Mouse (Mus musculus): ENCODE results near the gene Myzap.
"Not testable (repeated sequence)": the region's sequence is repeated elsewhere in the genome, so short reads cannot be mapped to it uniquely, and the experiment has no call there.

Gene Myzap

DNA sequence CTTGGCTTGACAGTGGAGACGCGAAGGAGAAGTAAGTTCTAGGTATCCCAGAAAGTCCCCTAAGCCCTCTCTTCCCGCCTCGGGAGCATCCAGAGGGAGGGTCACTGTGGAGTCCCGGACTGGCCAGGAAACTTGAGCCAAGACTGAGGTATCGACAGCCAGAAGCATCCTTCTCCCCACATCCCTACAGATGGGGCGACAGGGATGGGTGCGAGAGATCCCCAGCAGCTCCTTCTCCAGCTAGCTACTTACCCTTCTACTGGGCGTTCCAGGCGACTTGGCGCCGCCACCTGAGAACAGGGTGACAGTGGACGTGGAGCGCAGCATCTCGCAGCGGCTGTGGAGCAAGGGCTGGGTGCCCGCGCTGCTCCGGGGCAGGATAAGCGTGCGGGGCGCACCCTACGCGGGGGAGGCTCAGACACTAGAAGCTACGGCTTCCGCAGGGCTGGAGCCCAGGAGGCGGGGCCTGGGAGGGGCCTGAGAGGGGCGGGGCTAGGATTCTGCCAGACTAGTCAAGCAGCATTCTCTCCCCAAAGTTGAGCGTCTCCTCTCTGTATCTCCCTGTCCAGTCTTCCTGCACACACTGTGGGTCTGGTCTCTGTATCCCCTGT lies at the start of gene Myzap:
TSS of gene Myzap (minus strand) at position 423 of the 611 bp plus-strand sequence.
- DNase-seq (ENCODE audit: low spot score in 2 of 2), result peak; percentile 59 to 80

DNA sequence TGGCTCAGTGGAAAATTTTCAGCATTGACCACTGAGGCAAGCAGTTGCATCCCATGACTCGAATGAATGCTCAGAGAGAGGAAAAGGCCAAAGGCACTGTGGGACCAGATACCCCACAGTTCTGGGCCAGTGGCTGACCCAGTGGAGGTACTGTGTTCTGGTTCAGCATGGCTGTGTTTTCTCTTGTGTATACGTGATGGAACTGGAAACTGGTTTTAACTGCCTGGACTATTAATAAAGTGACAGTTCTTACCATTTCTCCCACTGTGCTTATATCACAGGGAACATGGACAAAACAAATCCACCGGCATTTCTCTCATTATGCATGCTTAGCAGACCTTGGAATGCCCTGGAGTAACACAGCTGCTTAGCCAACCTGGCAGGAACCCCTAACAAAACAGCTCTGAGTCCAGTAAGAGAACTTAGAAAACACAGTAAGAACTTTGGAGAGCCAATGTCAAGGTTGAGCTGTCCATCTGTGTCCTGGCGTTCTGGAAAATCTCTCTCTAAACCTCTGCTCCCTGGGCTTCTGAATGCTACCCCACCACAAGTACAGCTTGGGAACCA lies 48.3 kb upstream of the Myzap start:
- no peak for DNase-seq (ENCODE audit: low spot score in 2 of 2)

DNA sequence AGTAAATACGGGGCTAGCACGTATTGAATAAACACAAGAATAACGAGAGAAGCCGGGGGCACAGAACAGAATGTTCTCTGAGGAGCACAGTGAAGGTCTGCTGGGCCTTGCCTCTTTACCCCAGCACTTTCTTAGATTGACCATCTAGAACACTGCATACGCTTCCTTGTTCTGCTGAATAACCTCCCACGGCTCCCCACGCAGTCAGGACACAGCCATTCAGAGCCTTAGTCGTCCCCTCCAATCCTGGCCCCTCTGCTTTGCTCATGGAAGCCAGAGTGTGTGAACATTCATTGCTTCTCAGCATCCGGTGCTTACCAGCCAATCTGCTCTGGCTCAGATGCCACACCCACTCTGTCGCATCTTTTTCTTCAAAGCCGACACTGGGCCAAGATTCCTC lies 46.0 kb upstream of the Myzap start:
- no peak for DNase-seq (ENCODE audit: low spot score in 2 of 2)

DNA sequence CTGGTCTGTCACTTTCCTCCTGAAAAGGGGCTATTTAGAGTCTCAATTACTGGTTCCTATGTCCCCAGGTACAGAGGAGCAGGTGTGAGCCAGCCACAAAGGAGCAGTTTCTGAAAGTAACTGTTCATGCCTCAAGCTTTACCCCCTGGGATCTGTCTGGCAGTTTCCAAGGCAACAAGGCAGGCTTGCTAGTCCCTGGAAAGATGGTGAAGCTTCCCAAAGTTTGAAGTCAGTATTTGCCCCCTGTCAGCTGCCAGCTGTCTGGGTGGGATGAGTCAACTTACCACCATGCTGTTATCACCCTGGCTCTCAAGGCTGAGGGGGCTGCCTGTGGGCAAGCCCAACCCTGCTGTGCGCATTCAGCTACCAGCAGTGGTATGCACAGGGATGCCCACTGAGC lies 44.7 kb upstream of the Myzap start:
- no peak for DNase-seq (ENCODE audit: low spot score in 2 of 2)

DNA sequence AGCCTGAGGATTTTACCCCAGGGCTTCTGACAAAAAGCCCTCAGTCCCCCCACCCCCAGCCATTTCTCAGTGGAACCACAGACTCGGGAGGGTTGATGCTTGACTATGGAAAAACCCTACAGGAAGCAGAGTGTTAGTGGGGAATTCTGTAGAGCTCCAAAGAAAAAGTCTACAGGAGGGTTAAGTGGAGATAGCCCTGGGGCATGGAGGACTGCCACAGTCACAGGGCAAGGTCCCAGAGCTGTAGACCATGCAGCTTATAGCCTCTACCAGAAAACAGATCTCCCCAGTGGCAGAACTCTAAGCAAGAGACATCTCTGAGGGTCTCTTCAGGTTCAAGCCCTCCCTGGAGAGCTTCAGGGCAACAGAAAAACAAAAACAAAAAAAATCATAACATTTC lies 43.5 kb upstream of the Myzap start:
- no peak for DNase-seq (ENCODE audit: low spot score in 2 of 2)

DNA sequence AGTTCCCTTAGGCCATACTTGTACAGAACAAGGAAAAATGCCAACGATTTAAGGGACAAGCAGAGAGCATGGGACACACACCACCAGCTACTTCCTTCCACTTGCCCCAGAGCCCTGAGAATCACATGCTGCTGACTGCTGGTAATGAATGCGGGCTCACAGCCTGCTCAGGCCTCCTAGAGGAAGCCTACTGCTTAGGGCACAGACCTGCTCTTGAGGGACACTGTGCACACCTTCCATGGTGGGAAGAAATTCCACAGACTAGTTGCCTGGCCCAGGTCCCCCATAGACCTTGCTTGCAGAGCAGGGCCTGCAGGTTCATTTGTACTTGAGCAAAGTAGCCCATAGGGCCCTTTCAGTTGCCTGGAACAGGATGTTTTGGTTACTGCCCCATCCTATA lies 42.8 kb upstream of the Myzap start:
- DNase-seq (ENCODE audit: low spot score in 2 of 2), result no peak

DNA sequence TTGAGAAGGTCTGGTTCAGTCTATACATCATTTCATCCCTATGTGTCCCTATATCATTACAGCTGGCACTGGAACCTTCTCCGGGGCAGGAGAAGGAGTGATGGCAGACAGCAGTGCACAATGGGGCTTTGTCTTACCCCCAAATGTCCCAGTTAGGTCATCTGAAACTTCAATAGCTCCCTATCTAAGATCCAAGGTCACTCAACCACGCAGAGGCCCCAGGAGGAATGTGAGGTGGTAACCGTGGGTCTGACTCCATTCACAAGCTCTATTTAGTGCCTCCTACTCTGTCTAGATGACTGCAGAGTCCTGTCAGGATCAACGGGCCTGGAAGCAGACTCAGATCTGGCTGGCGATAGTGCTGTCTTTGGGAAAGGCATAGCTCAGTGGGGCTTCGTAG lies 36.8 kb upstream of the Myzap start:
- no peak for DNase-seq (ENCODE audit: low spot score in 2 of 2)

DNA sequence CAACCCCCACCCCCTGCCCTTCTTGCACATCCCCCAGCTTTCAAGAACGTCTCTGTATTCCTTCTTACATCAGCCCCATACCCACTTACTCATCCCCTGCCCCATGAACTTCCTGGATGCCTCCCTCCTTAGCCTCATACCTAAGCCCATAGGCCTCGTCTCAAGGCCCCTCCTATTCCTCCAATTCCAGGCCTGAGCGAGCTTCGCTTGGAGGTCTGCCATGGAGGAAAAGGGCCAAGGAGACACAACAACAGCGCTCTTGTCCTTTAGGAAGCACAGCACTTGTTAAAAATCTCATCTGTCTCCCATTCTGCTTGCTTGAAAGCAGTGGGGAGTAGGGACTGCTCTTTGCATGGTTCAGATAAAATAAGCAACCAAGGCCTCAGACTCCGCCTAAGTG lies 36.1 kb upstream of the Myzap start:
- DNase-seq (ENCODE audit: low spot score in 2 of 2), result no peak

DNA sequence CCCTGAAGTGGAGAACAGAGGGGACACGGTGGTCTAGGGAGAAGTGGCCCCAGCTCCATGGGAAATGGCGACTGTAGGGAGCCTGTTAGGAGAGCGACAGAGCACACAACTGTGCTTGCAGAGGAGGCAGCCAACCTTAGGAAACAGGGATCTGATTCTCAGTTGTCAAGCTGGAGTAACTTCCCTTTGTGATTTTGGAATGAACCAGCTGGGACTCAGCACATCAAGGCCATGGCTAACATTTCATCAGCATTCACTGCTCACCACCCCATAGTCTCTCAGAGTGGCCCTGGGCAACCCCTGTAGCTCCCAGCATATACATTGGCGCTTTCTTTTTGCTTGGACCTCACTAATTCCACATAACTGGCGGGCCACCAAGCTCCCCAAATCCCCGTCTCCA lies 33.8 kb upstream of the Myzap start:
- no peak for DNase-seq (ENCODE audit: low spot score in 2 of 2)

DNA sequence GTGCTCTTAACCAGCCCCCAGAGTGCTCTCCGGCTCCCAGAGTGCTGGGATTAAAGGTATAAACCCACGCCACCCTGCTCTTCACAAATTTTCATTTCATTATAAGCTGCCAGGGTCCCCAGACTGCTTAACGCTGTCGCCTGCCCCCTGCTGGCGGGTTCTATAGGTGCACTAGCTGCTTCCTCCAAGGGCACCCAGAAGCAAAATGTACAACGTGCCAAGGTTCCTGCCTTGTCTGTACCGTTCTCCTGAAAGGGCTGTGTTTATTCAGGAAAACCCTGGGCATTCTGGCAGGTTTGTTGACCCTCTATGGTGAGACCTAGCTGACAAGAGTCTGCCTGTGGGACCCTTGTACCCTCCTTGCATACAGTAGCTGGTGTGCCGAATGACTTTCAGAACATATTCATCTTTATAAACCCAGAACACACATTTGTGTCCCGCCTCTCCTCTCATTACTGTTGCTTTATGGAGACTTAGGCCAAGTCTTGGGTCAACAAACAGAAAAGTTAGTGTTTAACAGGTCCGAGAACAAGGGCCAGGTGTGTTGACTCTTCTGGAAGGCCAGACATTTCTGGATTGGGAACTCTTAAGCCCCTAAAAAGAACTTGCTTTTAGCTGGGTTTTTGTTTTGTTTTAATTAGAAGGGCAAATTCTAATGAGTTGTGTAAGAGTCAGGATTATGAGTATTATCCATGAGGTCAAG lies 32.8 kb upstream of the Myzap start:
- peak in 1 of 2 experiments; percentile 46 for DNase-seq (ENCODE audit: low spot score in 2 of 2)

DNA sequence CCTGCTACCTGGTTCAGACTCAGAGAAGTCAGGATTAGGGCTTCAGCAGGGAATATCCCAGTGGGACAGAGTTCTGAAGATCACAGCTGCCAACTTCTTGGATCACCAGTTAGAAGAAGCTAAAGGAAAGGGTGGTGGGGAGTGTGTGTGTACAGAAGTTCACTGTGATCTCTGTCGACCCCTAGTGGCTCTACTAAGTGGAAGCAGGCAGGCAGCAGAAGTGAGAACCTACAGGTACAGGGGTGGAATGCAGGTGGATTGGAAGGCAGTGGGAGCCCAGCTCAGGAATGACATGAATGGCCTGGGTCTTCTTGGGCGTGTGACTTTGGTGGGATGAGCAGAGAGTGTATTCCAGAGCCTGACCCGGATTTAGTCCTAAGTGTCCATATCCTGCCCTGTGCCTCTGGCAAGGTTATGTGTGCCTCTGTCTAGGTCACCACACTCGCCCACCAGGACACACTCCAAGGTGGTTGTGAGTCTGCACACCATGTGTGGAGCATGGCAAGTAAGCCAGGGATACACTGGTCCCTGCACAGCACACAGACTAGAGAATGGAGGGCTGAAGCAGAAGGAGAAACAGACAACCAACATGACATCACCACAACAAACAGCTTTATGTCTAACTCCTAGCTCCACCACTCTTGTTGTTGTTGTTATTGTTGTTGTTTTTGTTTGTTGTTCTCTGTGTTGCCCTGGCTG lies 31.9 kb upstream of the Myzap start:
- DNase-seq (ENCODE audit: low spot score in 2 of 2), result peak in 1 of 2 experiments; percentile 8

DNA sequence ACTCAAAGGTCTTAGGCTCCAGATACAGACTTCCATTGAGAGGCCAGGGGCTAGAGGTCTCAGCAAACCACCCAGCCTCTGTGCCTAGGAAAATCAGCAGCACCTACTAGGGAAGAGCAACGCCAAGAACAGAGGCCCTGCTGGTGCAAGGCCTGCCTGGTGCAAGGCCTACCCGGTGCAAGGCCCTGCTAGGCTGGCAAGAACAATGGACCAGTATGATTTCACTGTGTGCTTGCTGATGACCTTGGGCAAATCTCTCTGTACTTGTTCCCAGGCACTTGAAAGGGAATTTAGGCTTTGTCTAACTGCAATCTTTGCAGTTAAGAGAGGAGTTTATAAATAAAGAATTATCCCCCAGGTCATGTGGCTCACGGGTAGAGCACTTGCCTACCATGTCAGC lies 30.4 kb upstream of the Myzap start:
- DNase-seq (ENCODE audit: low spot score in 2 of 2), result no peak

DNA sequence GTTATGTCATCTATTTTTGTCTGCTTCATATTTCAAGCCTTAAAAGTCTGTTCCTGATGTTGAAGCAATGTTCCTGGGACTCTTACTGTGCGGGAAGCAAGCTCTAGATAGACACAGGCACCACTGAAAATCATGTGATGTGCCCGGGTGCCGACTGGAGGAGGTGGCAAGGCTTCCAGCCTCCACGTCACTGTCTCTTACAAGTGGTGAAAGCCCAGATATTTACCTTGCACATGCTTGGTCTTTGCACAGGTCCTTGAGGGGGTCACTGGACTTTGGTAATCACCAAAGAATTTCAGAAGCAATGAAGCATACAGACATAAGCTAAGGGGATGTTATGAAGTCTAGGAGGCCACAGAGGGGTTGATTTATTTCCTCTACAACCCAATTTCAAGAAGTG lies 29.8 kb upstream of the Myzap start:
- DNase-seq (ENCODE audit: low spot score in 2 of 2), result no peak

DNA sequence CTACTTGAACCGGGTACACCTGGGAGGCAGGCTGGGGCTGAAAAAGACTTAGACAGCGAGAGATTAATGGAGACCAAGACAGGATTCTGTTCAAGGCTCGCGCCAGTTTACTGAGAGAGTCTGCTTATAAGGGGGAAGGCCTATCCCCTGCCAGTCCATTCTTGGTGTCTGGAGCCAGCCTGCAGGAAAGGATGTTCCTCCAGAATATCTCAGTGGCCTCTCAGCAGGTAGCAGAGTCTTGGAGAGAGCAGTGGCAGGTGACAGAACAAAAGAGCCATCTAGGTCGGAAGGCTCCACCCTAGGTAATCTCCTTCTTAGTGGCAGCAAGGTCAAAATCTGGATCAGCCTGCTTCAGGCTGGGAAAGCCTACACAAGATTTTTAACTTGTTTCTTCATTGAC lies 28.0 kb upstream of the Myzap start:
- not testable (repeated sequence) for DNase-seq (ENCODE audit: low spot score in 2 of 2)

DNA sequence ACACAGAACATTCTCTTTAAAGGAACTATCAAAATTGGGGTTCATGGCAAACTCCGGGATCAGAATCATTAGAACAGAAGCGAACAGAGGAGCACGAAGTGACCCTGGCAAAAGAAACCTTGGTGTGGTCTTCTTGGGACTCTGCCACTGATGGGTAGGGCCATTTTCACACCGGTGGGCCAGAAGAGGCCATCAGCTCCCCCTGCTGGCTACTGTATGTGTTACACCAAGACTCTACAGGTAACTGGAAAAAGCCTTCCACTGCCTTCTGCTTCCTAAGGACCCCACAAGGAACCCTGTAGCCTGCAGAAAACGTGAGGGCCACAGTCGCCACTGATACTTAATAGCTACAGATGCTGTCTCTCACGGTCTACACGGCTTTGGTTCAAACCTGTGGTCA lies 25.2 kb upstream of the Myzap start:
- peak in 1 of 2 experiments; percentile 42 for DNase-seq (ENCODE audit: low spot score in 2 of 2)

DNA sequence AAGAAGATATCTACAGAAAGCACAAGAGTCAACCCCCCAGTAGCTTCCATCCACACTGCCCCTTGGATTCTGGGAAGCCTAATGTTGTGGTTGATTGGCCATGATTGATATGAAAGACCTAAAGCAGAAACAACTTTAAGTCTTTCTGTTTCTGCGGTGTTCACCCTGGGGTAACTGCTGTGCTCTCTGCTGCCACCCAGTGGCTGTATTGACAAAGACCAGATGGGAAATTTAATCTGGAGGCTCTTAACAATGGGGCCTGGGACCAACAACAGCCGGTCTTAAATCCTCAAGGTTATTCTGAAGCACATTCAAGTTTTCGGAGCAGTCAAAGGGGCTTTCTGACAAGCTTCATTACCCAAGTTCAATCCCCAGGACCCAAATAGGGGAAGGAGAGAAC lies 24.0 kb upstream of the Myzap start:
- peak; percentile 42 to 70 for DNase-seq (ENCODE audit: low spot score in 2 of 2)

DNA sequence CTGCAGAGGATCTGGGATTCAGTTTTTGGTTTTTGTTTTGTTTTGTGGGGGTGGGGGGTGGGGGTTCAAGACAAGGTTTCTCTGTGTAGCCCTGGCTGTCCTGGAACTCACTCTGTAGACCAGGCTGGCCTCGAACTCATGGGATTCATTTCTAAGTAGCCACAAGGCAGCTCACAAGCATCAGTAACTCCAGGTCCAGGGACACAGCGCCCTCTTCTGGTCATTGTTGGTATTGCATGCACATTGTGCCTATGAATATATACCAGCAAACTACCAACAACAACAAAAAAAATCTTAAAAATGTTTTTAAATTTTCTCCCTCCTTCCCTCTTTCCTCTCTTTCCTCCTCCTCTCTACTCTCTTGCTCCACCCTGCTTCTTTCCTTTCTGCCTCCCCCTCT lies 22.5 kb upstream of the Myzap start:
- peak in 1 of 2 experiments; percentile 51 for DNase-seq (ENCODE audit: low spot score in 2 of 2)

DNA sequence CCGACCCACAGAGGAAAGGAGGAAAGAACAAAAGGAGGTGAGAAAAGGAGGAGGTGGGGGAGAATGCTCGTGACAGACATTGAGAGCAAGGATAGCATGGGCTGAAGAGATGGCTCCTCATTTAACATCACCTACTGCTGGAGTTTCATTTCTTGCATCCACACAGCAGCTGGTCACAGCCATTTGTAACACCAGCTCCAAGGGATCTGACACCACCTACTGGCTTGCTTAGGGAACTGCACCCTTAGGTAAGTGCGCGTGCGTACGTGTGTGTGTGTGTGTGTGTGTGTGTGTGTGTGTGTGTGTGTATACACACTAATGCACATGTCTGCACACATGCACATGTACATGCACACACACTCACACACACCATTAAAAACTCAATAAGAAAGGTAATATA lies 20.8 kb upstream of the Myzap start:
- DNase-seq (ENCODE audit: low spot score in 2 of 2), result no peak

DNA sequence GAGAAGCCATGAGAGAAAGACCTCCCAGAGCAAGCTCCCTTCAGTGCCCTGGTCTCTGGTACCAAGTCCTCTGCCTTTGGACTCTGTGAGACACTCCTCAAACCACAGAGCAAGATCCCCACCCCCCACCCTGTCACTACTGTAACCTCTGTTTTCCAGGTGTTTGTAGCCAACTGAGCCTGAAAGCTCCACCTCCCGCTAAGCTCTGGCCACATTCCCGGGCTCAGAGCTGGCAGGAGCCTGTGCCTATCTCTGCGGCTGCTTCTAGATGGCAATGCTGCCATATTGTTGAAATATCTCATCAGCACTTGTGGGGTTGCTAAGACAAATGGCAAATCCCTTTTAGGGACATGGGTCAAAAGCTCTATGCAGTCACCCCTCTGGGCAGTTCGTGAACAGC lies 19.7 kb upstream of the Myzap start:
- DNase-seq (ENCODE audit: low spot score in 2 of 2), result no peak

DNA sequence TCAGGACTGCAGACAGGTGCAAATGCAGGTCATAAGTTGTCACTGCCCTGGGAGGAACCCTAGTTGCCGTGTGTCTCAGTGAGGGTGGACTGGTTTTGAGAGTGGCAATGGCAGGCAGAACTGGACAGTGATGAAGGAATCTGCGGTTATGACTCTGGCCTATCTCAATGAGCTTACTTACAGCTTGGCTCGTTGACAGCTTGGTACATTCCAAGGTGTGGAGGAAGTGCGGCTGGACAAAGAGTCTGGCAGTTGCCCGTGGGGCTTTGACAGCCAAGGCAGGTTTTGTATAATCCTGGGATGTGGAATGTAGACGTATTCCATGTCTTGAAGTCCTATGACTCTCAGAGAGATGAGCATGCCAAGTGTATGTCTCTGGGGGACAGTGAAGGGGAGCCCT lies 16.9 kb upstream of the Myzap start:
- no peak for DNase-seq (ENCODE audit: low spot score in 2 of 2)

DNA sequence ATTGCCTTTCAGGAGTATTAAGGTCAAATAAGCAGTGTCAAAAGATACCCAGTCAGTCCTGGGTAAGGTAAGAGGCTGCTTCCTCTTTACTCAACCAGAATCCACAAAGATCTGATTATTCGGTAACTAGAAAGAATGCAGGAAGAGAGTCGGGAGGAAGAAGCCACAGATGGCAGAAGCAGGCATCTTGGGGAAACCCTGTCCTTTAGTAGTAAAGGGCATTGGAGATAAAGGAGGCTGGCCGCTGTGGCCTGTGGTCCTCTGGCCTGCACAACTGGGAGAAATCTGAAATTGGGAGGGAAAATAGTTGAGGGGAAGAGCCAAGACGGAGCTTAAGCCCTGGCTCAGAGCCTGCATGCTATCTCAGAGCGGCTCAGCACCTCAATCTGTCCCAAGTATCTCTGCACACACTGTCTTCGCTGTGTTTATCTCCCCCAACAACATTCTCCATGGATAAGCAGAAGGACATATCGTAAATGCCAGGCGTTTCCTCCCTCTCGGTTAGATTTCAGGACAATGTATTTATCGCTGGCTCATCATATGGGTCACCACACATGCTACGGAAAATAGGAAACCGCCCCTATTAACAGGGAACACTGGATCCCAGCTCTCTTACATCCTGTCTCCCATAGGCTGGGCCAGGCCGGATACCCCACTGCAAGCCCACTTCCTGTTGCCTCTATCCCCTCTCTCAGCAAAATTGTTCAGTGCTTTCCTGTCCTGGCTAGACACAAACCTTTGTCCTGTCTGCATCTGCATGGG lies 14.3 kb upstream of the Myzap start:
- DNase-seq (ENCODE audit: low spot score in 2 of 2), result no peak

Measured in natural killer cell, adult 2 months (primary cell).